Mouse (Mus musculus) spleen, postnatal 0 days (tissue): Measurements from ENCODE around the gene Gm14459. TPM values are rescaled to one million over a fixed set of nuclear protein-coding genes. Genes with fewer than 3 reads are reported as not detected.

ENCODE experiments used
- polyA plus RNA-seq: library from polyadenylated mRNA; unstranded; fragments of >200 nt; fragmentation: Nextera tagmentation; extraction: Ambion mirVana; gene quantifications from 2 replicates; pipeline ENCODE4 v1.2.1, GENCODE M21; 2015

Gene Gm14459
- not detected in 2 replicates for polyA plus RNA-seq

GRCm38 (mm10) chrX:8524854-8525253 lies at the start of gene Gm14459:
TSS of gene Gm14459 (minus strand) at chrX:8524954.

GRCm38 (mm10) chrX:8548155-8548554 lies 23.4 kb upstream of the Gm14459 start, which contains the start of gene Ssxb6:
TSS of gene Ssxb6 (minus strand) at chrX:8548255.

Other genes with a start within 250 kb of the Gm14459 start
- not detected in 2 replicates for gene Ssxb10, start 197.5 kb downstream of the Gm14459 start, polyA plus RNA-seq
- not detected in 2 replicates for gene Ssxb9, start 158.0 kb downstream of the Gm14459 start, polyA plus RNA-seq
- gene Ssxb1, start 111.6 kb downstream of the Gm14459 start, polyA plus RNA-seq, result not detected in 2 replicates
- not detected in 2 replicates for gene Ssxb2, start 63.2 kb downstream of the Gm14459 start, polyA plus RNA-seq
- not detected in 2 replicates for gene Ssxb6, start 23.3 kb upstream of the Gm14459 start, polyA plus RNA-seq
- gene Ssxb3, start 66.9 kb upstream of the Gm14459 start, polyA plus RNA-seq, result not detected in 2 replicates
- not detected in 2 replicates for gene Ssxb8, start 165.9 kb upstream of the Gm14459 start, polyA plus RNA-seq
- not detected in 2 replicates for gene Ssx9, start 223.5 kb upstream of the Gm14459 start, polyA plus RNA-seq